In the genomic region with DNA sequence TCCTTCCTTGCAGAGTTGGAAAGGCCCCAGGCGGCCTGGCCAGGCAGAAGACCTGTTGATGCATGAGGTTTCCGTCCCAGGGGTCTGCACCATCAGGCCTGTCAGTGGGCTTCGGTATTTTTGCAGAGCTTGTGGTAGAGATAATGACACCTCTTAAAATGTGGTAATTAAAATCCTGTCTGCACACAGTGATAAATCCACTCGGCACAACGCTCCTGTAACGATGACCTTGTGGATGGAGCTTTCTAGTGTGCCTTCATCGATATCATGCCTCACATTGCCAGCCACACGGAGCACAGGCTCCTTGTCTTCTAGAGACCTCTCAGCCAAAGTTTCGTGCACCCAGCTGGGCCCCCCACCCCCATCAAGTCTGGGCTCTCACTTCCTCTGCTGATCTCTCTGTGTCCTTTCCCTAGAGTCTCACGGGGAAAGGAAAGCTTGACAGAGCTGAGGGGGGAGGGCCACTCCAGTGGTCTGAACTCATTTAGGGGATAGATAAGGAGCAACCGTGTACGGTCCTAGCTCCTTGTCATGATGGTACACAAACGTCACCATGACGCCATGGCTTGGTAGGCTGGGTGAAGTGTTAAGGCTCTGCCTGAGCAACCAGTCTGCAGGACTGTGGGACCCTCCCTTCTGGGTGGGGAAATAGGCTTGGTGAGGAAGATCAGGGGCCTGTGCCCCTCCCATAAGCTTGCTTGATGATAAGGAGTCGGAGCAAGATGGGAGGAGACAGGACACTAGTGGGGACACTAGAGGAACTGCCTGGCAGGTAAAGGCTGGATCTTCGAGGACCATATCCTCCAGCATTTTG, we compare ENCODE assay signal across 17 mouse cellular contexts.
DNase-seq lines count a peak whose midpoint lies in the region; ATAC-seq and TF ChIP-seq lines count a peak whose summit lies in the region.
"Had no signal": no experiment of that assay in that cellular context is flagged by ENCODE, and none has a peak within 500 bp of the region (broad histone marks: within the 10 kb centered on the region; RNA-seq: fewer than 3 reads in every experiment).

No protein-coding gene starts in this region.

- no peak overlapping the region for H3K4me3 ChIP-seq in forebrain, embryonic 10.5 days
- H3K4me3 ChIP-seq in forebrain, embryonic 16.5 days (replicated peaks; ENCODE audit: low read length), result no peak overlapping the region
- no peak overlapping the region for H3K4me3 ChIP-seq in hindbrain, embryonic 12.5 days
- no peak overlapping the region for H3K4me3 ChIP-seq in hindbrain, postnatal 0 days (ENCODE audit: low read length)
- H3K4me3 ChIP-seq in liver, embryonic 14.5 days (ENCODE audit: insufficient read depth in 1 of 2, low read depth in 2 of 2, low read length in 2 of 2), result no peak overlapping the region
- no peak overlapping the region for H3K4me3 ChIP-seq in lung, adult 2 months (replicated peaks; ENCODE audit: extremely low read depth, low read depth, low read length)
- H3K4me3 ChIP-seq: embryonic facial prominence, embryonic 13.5 days; hindbrain, embryonic 13.5 days; intestine, embryonic 15.5 days; kidney, embryonic 15.5 days; limb, embryonic 15.5 days; midbrain, embryonic 13.5 days; neural tube, embryonic 13.5 days had no signal

- no peak for TF ChIP-seq POLR2A in lung, adult 2 months (IDR thresholded peaks at IDR 0.05; ENCODE audit: borderline replicate concordance, extremely low read depth, low read depth, low read length)

- no peaks in the 10 kb centered on the region for H3K9me3 ChIP-seq in forebrain, embryonic 10.5 days
- H3K9me3 ChIP-seq in forebrain, embryonic 16.5 days (ENCODE audit: control insufficient read depth, low read length), result no peaks in the 10 kb centered on the region
- H3K9me3 ChIP-seq in hindbrain, embryonic 12.5 days (replicated peaks), result no peaks in the 10 kb centered on the region
- no peaks in the 10 kb centered on the region for H3K9me3 ChIP-seq in hindbrain, postnatal 0 days (ENCODE audit: low read length)
- no peaks in the 10 kb centered on the region for H3K9me3 ChIP-seq in liver, embryonic 14.5 days (ENCODE audit: control insufficient read depth, low read length)
- H3K9me3 ChIP-seq: embryonic facial prominence, embryonic 13.5 days; hindbrain, embryonic 13.5 days; intestine, embryonic 15.5 days; kidney, embryonic 15.5 days; limb, embryonic 15.5 days; midbrain, embryonic 13.5 days; neural tube, embryonic 13.5 days had no signal

- TF ChIP-seq EP300 in liver, embryonic 14.5 days (IDR thresholded peaks at IDR 0.05; ENCODE audit: low read depth), result no peak

- H3K27me3 ChIP-seq in forebrain, embryonic 10.5 days (ENCODE audit: poor library complexity, severe bottlenecking), result peaks cover 47% of the 10 kb centered on the region
- H3K27me3 ChIP-seq in forebrain, embryonic 16.5 days (replicated peaks; ENCODE audit: control insufficient read depth, insufficient read depth, low read length), result no peaks in the 10 kb centered on the region
- peaks cover 14% of the 10 kb centered on the region for H3K27me3 ChIP-seq in hindbrain, embryonic 12.5 days
- H3K27me3 ChIP-seq in hindbrain, postnatal 0 days (ENCODE audit: insufficient read depth, low read length), result no peaks in the 10 kb centered on the region; the same call in 1 of the 2 replicates
- no peaks in the 10 kb centered on the region for H3K27me3 ChIP-seq in liver, embryonic 14.5 days (ENCODE audit: control insufficient read depth, insufficient read depth, low read length)
- H3K27me3 ChIP-seq: intestine, embryonic 15.5 days; neural tube, embryonic 13.5 days had no signal

- H3K36me3 ChIP-seq in forebrain, embryonic 10.5 days (replicated peaks), result no peaks in the 10 kb centered on the region
- H3K36me3 ChIP-seq in forebrain, embryonic 16.5 days (ENCODE audit: control insufficient read depth, insufficient read depth), result no peaks in the 10 kb centered on the region
- no peaks in the 10 kb centered on the region for H3K36me3 ChIP-seq in hindbrain, embryonic 12.5 days
- H3K36me3 ChIP-seq in hindbrain, postnatal 0 days (ENCODE audit: insufficient read depth, low read length), result no peaks in the 10 kb centered on the region
- no peaks in the 10 kb centered on the region for H3K36me3 ChIP-seq in liver, embryonic 14.5 days (replicated peaks; ENCODE audit: control insufficient read depth, insufficient read depth, low read depth)
- H3K36me3 ChIP-seq: embryonic facial prominence, embryonic 13.5 days; hindbrain, embryonic 13.5 days; intestine, embryonic 15.5 days; kidney, embryonic 15.5 days; limb, embryonic 15.5 days; midbrain, embryonic 13.5 days; neural tube, embryonic 13.5 days had no signal

- 83% methylated on average over 16 of the region's 16 CpGs for WGBS in forebrain, embryonic 10.5 days
- 76% methylated on average over 16 of the region's 16 CpGs for WGBS in forebrain, embryonic 16.5 days
- WGBS in hindbrain, embryonic 12.5 days, result 76% methylated on average over 16 of the region's 16 CpGs
- WGBS in hindbrain, postnatal 0 days, result 75% methylated on average over 16 of the region's 16 CpGs
- WGBS in liver, embryonic 14.5 days (ENCODE audit: insufficient replicate concordance), result 10% methylated on average over 16 of the region's 16 CpGs
- 57% methylated on average over 16 of the region's 16 CpGs for WGBS in lung, adult 2 months

- ATAC-seq in forebrain, embryonic 16.5 days, result no peak
- 0 out of 2 replicates have a peak, but pooled peaks have one; percentile 15 for ATAC-seq in hindbrain, embryonic 12.5 days (ENCODE audit: low FRiP score)
- no peak for ATAC-seq in hindbrain, postnatal 0 days
- peak; percentile 90 for ATAC-seq in liver, embryonic 14.5 days (ENCODE audit: insufficient read depth)
- ATAC-seq: intestine, embryonic 15.5 days had no signal

- TF ChIP-seq CTCF in hindbrain, postnatal 0 days (IDR thresholded peaks at IDR 0.05; ENCODE audit: low read depth), result no peak
- no peak for TF ChIP-seq CTCF in liver, embryonic 14.5 days (IDR thresholded peaks at IDR 0.05; ENCODE audit: low read depth)
- no peak for TF ChIP-seq CTCF in lung, adult 2 months (IDR thresholded peaks at IDR 0.05; ENCODE audit: insufficient read depth, low read length)

- H3K4me2 ChIP-seq in forebrain, embryonic 16.5 days (ENCODE audit: low read length), result no peak overlapping the region
- no peak overlapping the region for H3K4me2 ChIP-seq in hindbrain, embryonic 12.5 days (replicated peaks)
- no peak overlapping the region for H3K4me2 ChIP-seq in hindbrain, postnatal 0 days (ENCODE audit: low read depth, low read length)
- H3K4me2 ChIP-seq in liver, embryonic 14.5 days (ENCODE audit: low read depth), result peak overlapping the region; percentile 31; the same call in 1 of the 2 replicates
- H3K4me2 ChIP-seq: embryonic facial prominence, embryonic 13.5 days; hindbrain, embryonic 13.5 days; intestine, embryonic 15.5 days; kidney, embryonic 15.5 days; limb, embryonic 15.5 days; midbrain, embryonic 13.5 days; neural tube, embryonic 13.5 days had no signal

- 0 out of 2 replicates have a peak overlapping the region, but pooled peaks have one; percentile 2 for H3K27ac ChIP-seq in forebrain, embryonic 10.5 days
- H3K27ac ChIP-seq in forebrain, embryonic 16.5 days (ENCODE audit: low read length), result no peak overlapping the region
- H3K27ac ChIP-seq in hindbrain, embryonic 12.5 days, result no peak overlapping the region
- H3K27ac ChIP-seq in hindbrain, postnatal 0 days, result no peak overlapping the region
- no peak overlapping the region for H3K27ac ChIP-seq in liver, embryonic 14.5 days
- H3K27ac ChIP-seq: embryonic facial prominence, embryonic 13.5 days; intestine, embryonic 15.5 days; kidney, embryonic 15.5 days; limb, embryonic 15.5 days; midbrain, embryonic 13.5 days had no signal

- H3K4me1 ChIP-seq in forebrain, embryonic 10.5 days, result peaks cover 62% of the 10 kb centered on the region
- peaks cover 33% of the 10 kb centered on the region for H3K4me1 ChIP-seq in forebrain, embryonic 16.5 days (replicated peaks; ENCODE audit: control insufficient read depth, insufficient read depth, low read length)
- H3K4me1 ChIP-seq in hindbrain, embryonic 12.5 days, result peaks cover 43% of the 10 kb centered on the region
- 0 out of 2 replicates have a peak, but pooled peaks cover 11% of the 10 kb centered on the region for H3K4me1 ChIP-seq in hindbrain, postnatal 0 days (ENCODE audit: insufficient read depth, low read length)
- H3K4me1 ChIP-seq in liver, embryonic 14.5 days (replicated peaks; ENCODE audit: control insufficient read depth in 2 of 2, insufficient read depth in 2 of 2, low read length in 1 of 2), result peaks cover 0 to 4% of the 10 kb centered on the region in 2 experiments; a peak in 2 of 4 replicates
- H3K4me1 ChIP-seq in lung, adult 2 months (ENCODE audit: control insufficient read depth, insufficient read depth, low read length), result no peaks in the 10 kb centered on the region
- H3K4me1 ChIP-seq: intestine, embryonic 15.5 days had no signal

- DNase-seq in forebrain, embryonic 10.5 days (ENCODE audit: extremely low spot score, low spot score), result no peak
- DNase-seq in hindbrain, postnatal 0 days (ENCODE audit: low spot score), result no peak
- DNase-seq in c-Kit-positive CD71-negative TER-119-negative erythroid progenitor cells, embryonic 14.5 days (ENCODE audit: low read depth), result peak; percentile 38
- peak; percentile 24 to 26 (median 25) for DNase-seq in liver, embryonic 14.5 days (ENCODE audit: low read depth in 3 of 3, low spot score in 3 of 3)
- no peak for DNase-seq in lung, adult 2 months
- DNase-seq in layer of hippocampus, adult 18-20 months (ENCODE audit: low spot score in 2 of 2), result no peak
- DNase-seq: cerebellum, postnatal 10 days; lung, postnatal 10 days had no signal

- no peak overlapping the region for H3K9ac ChIP-seq in forebrain, embryonic 16.5 days (replicated peaks; ENCODE audit: low read depth, low read length)
- no peak overlapping the region for H3K9ac ChIP-seq in hindbrain, embryonic 12.5 days
- no peak overlapping the region for H3K9ac ChIP-seq in hindbrain, postnatal 0 days (replicated peaks; ENCODE audit: low read length)
- no peak overlapping the region for H3K9ac ChIP-seq in liver, embryonic 14.5 days (replicated peaks)
- H3K9ac ChIP-seq: embryonic facial prominence, embryonic 13.5 days; hindbrain, embryonic 13.5 days; intestine, embryonic 15.5 days; kidney, embryonic 15.5 days; limb, embryonic 15.5 days; midbrain, embryonic 13.5 days; neural tube, embryonic 13.5 days had no signal

Comparison
In these comparisons a context has a peak if more than half of its experiments do, and no peak if none do; other contexts are left out.
1. ATAC-seq: peak in hindbrain, embryonic 12.5 days (single experiment) and liver, embryonic 14.5 days (single experiment); none in forebrain, embryonic 16.5 days (single experiment) and hindbrain, postnatal 0 days (single experiment).
2. DNase-seq: peak in c-Kit-positive CD71-negative TER-119-negative erythroid progenitor cells, embryonic 14.5 days (single experiment) and liver, embryonic 14.5 days (3 of 3); none in forebrain, embryonic 10.5 days (single experiment), hindbrain, postnatal 0 days (single experiment), lung, adult 2 months (single experiment) and layer of hippocampus, adult 18-20 months (0 of 2).